Mouse (Mus musculus) bone marrow, adult 2 months (tissue): ENCODE results near the gene Dcdc2a. TPM values are rescaled to one million over a fixed set of nuclear protein-coding genes. Genes with fewer than 3 reads are reported as not detected.

Experiments used
- H3K27ac ChIP-seq: fragments of 200-500 bp; 2 replicates; pipeline ENCODE4 v1.5.1; 2012; ENCODE audit warnings: low read depth, mild to moderate bottlenecking, control low read depth, inconsistent platforms, low read length; ENCODE audit not compliant: control insufficient read depth, poor library complexity, insufficient read depth
- H3K4me1 ChIP-seq: fragments of 200-500 bp; 2 replicates; pipeline ENCODE4 v1.6.1; 2011; ENCODE audit warnings: low read length; ENCODE audit not compliant: control insufficient read depth, insufficient read depth
- H3K4me3 ChIP-seq: fragments of 200-500 bp; replicated peaks from 2 replicates; pipeline ENCODE3; 2011; ENCODE audit warnings: mild to moderate bottlenecking, low read depth, low read length, control low read depth; ENCODE audit not compliant: control insufficient read depth
- CTCF ChIP-seq: fragments of 200-500 bp; IDR thresholded peaks from 2 replicates; pipeline ENCODE4 v1.5.1; 2011; ENCODE audit warnings: low read length, control low read depth; ENCODE audit not compliant: control insufficient read depth, insufficient read depth
- POLR2A ChIP-seq: fragments of 200-500 bp; IDR thresholded peaks from 2 replicates; pipeline ENCODE4 v1.6.1; 2011; ENCODE audit warnings: low read depth, mild to moderate bottlenecking, control low read depth, low read length, borderline replicate concordance; ENCODE audit not compliant: control insufficient read depth
- WGBS: fragments of 180-500 bp; shearing (Covaris S2); methylation state at CpG from one replicate; pipeline ENCODE4 v1.1.7; 2018; 5-methylcytosine and 5-hydroxymethylcytosine counted together
- polyA plus RNA-seq: library from polyadenylated mRNA; stranded (reverse); fragments of >200 nt; gene quantifications from 2 replicates; pipeline ENCODE4 v1.2.4, GENCODE M21; 2011; ENCODE audit warnings: low replicate concordance; ENCODE audit not compliant: missing spikeins, insufficient read depth, insufficient read length

Dcdc2a gene
- polyA plus RNA-seq, 1 experiment: not detected

- H3K4me1 ChIP-seq: no peaks in the 10 kb centered on the region
- no peak overlapping the region for H3K27ac ChIP-seq
- H3K4me3 ChIP-seq: no peak overlapping the region
- WGBS: 88% methylated on average over 6 of the region's 6 CpGs
- TF ChIP-seq POLR2A (no peak), CTCF (no peak)
Observed at GRCm38 (mm10) chr13:25026409-25027113, 29.2 kb upstream of the Dcdc2a start.

GRCm38 (mm10) chr13:25027114-25027425 lies 28.7 kb upstream of the Dcdc2a start:
- WGBS: 76% methylated on average over 3 of the region's 3 CpGs
- TF ChIP-seq POLR2A (no peak), CTCF (no peak)
- Histone ChIP-seq H3K4me3 (no peak overlapping the region), H3K4me1 (no peaks in the 10 kb centered on the region), H3K27ac (no peak overlapping the region)

GRCm38 (mm10) chr13:25039488-25039887 lies 16.3 kb upstream of the Dcdc2a start:
- Histone ChIP-seq H3K4me3 (no peak overlapping the region), H3K4me1 (no peaks in the 10 kb centered on the region), H3K27ac (no peak overlapping the region)
- TF ChIP-seq CTCF: no peak
- TF ChIP-seq POLR2A: no peak
- 71% methylated on average over 2 of the region's 2 CpGs for WGBS

GRCm38 (mm10) chr13:25052671-25053070 lies 3.1 kb upstream of the Dcdc2a start:
- Histone ChIP-seq H3K4me3 (no peak overlapping the region), H3K27ac (no peak overlapping the region), H3K4me1 (no peaks in the 10 kb centered on the region)
- no peak for TF ChIP-seq CTCF
- TF ChIP-seq POLR2A: no peak
- WGBS: 82% methylated on average over 5 of the region's 5 CpGs

- no peak overlapping the region for H3K4me3 ChIP-seq
- WGBS: 1% methylated on average over 35 of the region's 35 CpGs
- no peak for TF ChIP-seq CTCF
- TF ChIP-seq POLR2A: no peak
- no peaks in the 10 kb centered on the region for H3K4me1 ChIP-seq
- no peak overlapping the region for H3K27ac ChIP-seq
Observed at GRCm38 (mm10) chr13:25055111-25055554, 671 bp upstream of the Dcdc2a start.

GRCm38 (mm10) chr13:25066659-25067058 lies 10.9 kb downstream of the Dcdc2a start:
- Histone ChIP-seq H3K4me1 (no peaks in the 10 kb centered on the region), H3K4me3 (no peak overlapping the region), H3K27ac (no peak overlapping the region)
- WGBS: 89% methylated on average over 2 of the region's 2 CpGs
- TF ChIP-seq POLR2A (no peak), CTCF (no peak)

GRCm38 (mm10) chr13:25067183-25067582 lies 11.4 kb downstream of the Dcdc2a start:
- H3K4me1 ChIP-seq: no peaks in the 10 kb centered on the region
- no peak overlapping the region for H3K4me3 ChIP-seq
- 83% methylated on average over 4 of the region's 4 CpGs for WGBS
- H3K27ac ChIP-seq: no peak overlapping the region
- TF ChIP-seq POLR2A (no peak), CTCF (no peak)

- Histone ChIP-seq H3K4me3 (no peak overlapping the region), H3K4me1 (no peaks in the 10 kb centered on the region), H3K27ac (no peak overlapping the region)
- TF ChIP-seq CTCF: no peak
- 86% methylated on average over 4 of the region's 4 CpGs for WGBS
Observed at GRCm38 (mm10) chr13:25069765-25070164, 14.0 kb downstream of the Dcdc2a start.

- Histone ChIP-seq H3K27ac (no peak overlapping the region), H3K4me3 (no peak overlapping the region), H3K4me1 (no peaks in the 10 kb centered on the region)
- 81% methylated on average over 4 of the region's 4 CpGs for WGBS
- TF ChIP-seq CTCF: no peak
- TF ChIP-seq POLR2A: no peak
Observed at GRCm38 (mm10) chr13:25070791-25071190, 15.0 kb downstream of the Dcdc2a start.
